Mouse (Mus musculus) neural tube, embryonic 13.5 days (tissue): ENCODE measurements at regions not wholly inside any gene's neighbourhood (a gene's known extent, or its start where the extent isn't known, plus 50 kb on each side); places are given as distances from the start of the nearest gene placed in this dataset.

Experiments
- ATAC-seq: fragments of 200-750 bp; cut with Nextera tagmentation; 2 replicates; pipeline ENCODE4 v1.8.0; 2017; ENCODE audit warnings: low read depth, mild to moderate bottlenecking, moderate TSS enrichment, moderate library complexity
- H3K27ac ChIP-seq: fragments of 300-500 bp; sonication (generic); replicated peaks from 2 replicates; pipeline ENCODE4 v1.5.1; 2015; ENCODE audit warnings: moderate library complexity, mild to moderate bottlenecking, inconsistent platforms
- H3K27me3 ChIP-seq: fragments of 300-500 bp; sonication (generic); 2 replicates; pipeline ENCODE4 v1.6.1; 2015; ENCODE audit warnings: mild to moderate bottlenecking, inconsistent platforms
- H3K36me3 ChIP-seq: fragments of 300-500 bp; sonication (generic); 2 replicates; pipeline ENCODE4 v1.6.1; 2015; ENCODE audit warnings: mild to moderate bottlenecking, inconsistent platforms
- H3K4me1 ChIP-seq: fragments of 300-500 bp; sonication (generic); replicated peaks from 2 replicates; pipeline ENCODE4 v1.6.1; 2015; ENCODE audit warnings: inconsistent platforms
- H3K4me2 ChIP-seq: fragments of 300-500 bp; sonication (generic); 2 replicates; pipeline ENCODE4 v1.6.1; 2015; ENCODE audit warnings: inconsistent platforms, mild to moderate bottlenecking, moderate library complexity
- H3K4me3 ChIP-seq: fragments of 300-500 bp; sonication (generic); 2 replicates; pipeline ENCODE4 v1.5.1; 2015; ENCODE audit warnings: mild to moderate bottlenecking, inconsistent platforms
- H3K9ac ChIP-seq: fragments of 300-500 bp; sonication (generic); 2 replicates; pipeline ENCODE4 v1.6.1; 2015; ENCODE audit warnings: moderate library complexity, mild to moderate bottlenecking, inconsistent platforms
- H3K9me3 ChIP-seq: fragments of 300-500 bp; sonication (generic); 2 replicates; pipeline ENCODE4 v1.6.1; 2016; ENCODE audit warnings: inconsistent platforms
- WGBS: fragments of 180-500 bp; shearing (Covaris S2); methylation state at CpG from one replicate; pipeline ENCODE4 v1.1.7; 2015; 5-methylcytosine and 5-hydroxymethylcytosine counted together

DNA sequence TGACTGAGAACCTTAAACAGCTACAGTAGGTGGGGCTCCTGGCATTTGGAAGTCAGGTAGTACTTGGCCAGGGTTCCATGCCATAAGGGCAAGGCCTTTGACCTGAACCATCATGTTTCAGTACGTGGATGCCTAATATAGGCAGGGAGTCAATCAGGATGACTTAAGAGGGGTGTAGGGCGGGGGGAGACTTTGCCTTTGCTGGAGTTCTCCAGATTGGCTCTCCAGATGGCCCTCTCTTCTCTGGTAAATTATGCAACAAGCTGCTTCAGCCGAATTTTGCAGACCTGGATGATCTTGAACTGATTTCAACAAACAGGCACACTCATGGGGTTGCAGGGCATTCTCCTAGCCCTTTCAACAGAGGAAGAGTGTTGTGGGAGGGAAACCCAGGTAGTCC is 633.7 kb downstream of the Inhba start:
- Histone ChIP-seq H3K27ac (no peak overlapping the region), H3K4me2 (no peak overlapping the region), H3K9me3 (no peaks in the 10 kb centered on the region), H3K4me3 (no peak overlapping the region), H3K27me3 (no peaks in the 10 kb centered on the region), H3K36me3 (no peaks in the 10 kb centered on the region), H3K4me1 (peaks cover 6% of the 10 kb centered on the region; the same call in 1 of the 2 replicates), H3K9ac (no peak overlapping the region)
- 72% methylated on average over 3 of the region's 3 CpGs for WGBS
- no peak for ATAC-seq

DNA sequence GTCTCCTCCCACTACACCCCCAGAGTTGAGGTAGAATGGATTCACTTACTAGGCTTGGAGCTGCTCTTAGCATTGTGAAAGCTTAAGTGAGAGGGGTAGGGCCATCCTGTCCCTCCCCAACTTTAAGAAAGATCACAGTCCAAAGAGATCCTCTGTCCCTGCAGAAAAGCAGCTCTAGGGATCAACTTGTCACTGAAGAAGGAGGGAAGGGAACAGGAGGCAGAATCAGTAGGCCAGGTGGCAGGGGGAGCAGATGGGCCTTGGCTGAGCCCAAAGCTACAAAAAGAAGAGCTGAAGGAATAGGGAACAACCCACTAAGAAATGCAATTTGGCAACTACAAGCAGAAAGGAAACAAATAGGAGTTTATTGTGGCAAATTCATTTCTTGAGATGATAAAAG is 634.4 kb downstream of the Inhba start:
- no peaks in the 10 kb centered on the region for H3K9me3 ChIP-seq
- H3K9ac ChIP-seq, result no peak overlapping the region
- H3K27ac ChIP-seq, result no peak overlapping the region
- no peaks in the 10 kb centered on the region for H3K27me3 ChIP-seq
- H3K4me2 ChIP-seq, result no peak overlapping the region
- peaks cover 6% of the 10 kb centered on the region; the same call in 1 of the 2 replicates for H3K4me1 ChIP-seq
- no peaks in the 10 kb centered on the region for H3K36me3 ChIP-seq
- ATAC-seq, result no peak
- H3K4me3 ChIP-seq, result no peak overlapping the region

DNA sequence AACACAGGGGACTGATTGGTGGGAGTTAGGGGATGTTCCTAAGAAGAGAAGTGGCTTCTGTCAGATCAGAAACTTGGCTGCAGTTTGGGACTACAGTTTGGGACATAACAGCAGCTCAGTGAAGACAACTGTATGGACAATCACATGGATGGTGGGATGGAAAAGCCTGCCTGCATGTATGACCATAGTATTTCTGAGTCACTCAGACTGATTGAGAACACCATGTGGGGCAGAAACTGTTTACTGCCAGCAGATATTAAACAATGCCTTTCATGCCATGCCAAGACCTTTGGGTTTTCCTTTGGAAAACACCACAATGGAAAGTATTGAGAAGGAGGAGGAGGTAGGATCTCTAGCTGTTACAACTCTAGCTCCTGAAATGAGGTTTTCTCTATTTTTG is 635.0 kb downstream of the Inhba start:
- Histone ChIP-seq H3K27me3 (no peaks in the 10 kb centered on the region), H3K4me3 (no peak overlapping the region), H3K9ac (no peak overlapping the region), H3K4me1 (peaks cover 6% of the 10 kb centered on the region; the same call in 1 of the 2 replicates), H3K4me2 (no peak overlapping the region), H3K36me3 (no peaks in the 10 kb centered on the region), H3K27ac (no peak overlapping the region), H3K9me3 (no peaks in the 10 kb centered on the region)
- ATAC-seq, result no peak

DNA sequence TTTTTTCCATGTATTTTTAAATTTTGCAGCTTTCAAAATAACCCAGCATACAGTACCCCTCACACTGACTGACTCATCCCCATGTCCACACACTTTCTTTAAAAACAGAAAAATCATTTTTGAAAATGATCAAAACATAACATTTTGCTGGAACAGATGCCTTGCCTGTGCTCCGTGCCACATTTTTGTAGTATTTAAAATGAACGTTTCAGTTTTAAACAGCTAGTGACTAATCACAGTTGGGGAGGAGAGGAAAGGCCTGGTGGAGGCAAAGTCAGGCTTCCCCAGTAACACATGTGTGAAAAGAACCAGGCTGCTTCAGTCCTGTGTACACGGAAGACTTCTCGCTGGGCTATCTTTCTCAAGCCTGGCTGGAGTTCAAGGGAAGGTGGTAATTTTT is 644.5 kb downstream of the Inhba start:
- H3K27me3 ChIP-seq, result no peaks in the 10 kb centered on the region
- no peaks in the 10 kb centered on the region for H3K36me3 ChIP-seq
- H3K9me3 ChIP-seq, result no peaks in the 10 kb centered on the region
- no peak overlapping the region for H3K4me2 ChIP-seq
- H3K4me3 ChIP-seq, result no peak overlapping the region
- H3K27ac ChIP-seq, result no peak overlapping the region
- H3K4me1 ChIP-seq, result no peaks in the 10 kb centered on the region
- no peak overlapping the region for H3K9ac ChIP-seq
- ATAC-seq, result no peak
- 87% methylated on average over 4 of the region's 4 CpGs for WGBS

DNA sequence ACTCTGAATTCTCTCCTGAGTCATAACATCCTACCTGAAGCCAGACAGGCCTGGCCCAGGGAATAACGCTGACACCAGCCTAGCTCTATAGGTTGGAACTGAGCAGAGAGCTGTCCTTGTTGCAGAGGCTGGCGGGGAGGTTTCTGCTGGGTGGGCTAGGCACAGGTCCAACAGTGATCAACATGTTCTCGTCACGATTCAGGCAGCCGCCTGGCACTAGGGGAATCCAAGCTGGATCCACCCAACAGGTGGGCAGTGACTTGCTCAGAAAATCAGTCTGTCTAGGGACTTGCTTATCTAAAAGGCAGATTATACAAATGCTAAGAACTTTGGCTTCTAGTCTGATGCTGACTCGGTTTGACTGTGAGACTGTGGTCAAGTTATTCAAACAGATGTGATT is 648.2 kb downstream of the Inhba start:
- 80% methylated on average over 6 of the region's 6 CpGs for WGBS
- Histone ChIP-seq H3K4me2 (no peak overlapping the region), H3K9ac (no peak overlapping the region), H3K27ac (no peak overlapping the region), H3K36me3 (no peaks in the 10 kb centered on the region), H3K4me3 (no peak overlapping the region), H3K4me1 (no peaks in the 10 kb centered on the region), H3K9me3 (no peaks in the 10 kb centered on the region), H3K27me3 (no peaks in the 10 kb centered on the region)
- no peak for ATAC-seq

DNA sequence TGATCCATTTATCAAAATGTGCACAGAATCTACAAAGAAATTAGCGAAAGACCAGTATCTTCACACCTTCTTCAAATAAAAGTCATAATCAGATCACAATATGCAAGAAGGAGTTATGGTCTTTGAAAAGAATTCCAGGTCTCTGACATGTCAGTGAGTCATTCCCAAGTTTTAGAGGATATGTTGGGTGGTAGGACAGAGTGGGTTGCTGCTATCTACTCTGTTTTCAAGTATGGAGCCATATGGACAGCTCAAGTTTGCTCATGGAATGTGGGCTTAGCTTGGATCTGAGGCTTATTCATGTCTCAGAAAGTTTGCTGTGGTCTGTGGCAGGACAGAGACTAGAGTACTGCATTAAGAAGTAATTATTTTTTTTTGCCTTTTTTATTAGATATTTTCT is 657.0 kb downstream of the Inhba start:
- WGBS, result 98% methylated on average over 1 of the region's 1 CpGs
- Histone ChIP-seq H3K9ac (no peak overlapping the region), H3K4me2 (no peak overlapping the region), H3K4me3 (no peak overlapping the region), H3K27ac (no peak overlapping the region), H3K4me1 (no peaks in the 10 kb centered on the region), H3K36me3 (no peaks in the 10 kb centered on the region), H3K27me3 (no peaks in the 10 kb centered on the region), H3K9me3 (no peaks in the 10 kb centered on the region)
- no peak for ATAC-seq

DNA sequence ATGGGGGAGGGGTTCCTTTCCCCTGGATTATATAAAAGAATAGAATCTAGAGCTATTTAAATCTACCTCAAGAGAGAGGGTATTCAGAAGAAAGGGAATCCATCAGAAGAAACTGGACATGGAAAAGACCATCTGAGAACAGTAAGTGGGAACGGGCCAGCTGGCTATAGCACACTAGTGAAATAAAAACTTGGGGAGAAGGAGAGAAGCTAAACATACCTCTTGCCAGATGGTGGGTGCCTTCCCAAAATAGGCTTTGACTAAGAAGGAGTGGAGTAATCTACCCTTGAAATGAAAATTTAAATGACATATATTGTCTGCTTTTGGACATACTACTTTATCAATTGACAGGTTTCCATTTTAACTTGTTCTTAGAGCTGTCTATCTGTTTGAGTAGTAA is 657.6 kb downstream of the Inhba start:
- no peak overlapping the region for H3K9ac ChIP-seq
- no peaks in the 10 kb centered on the region for H3K27me3 ChIP-seq
- no peaks in the 10 kb centered on the region for H3K9me3 ChIP-seq
- no peak overlapping the region for H3K27ac ChIP-seq
- H3K4me1 ChIP-seq, result no peaks in the 10 kb centered on the region
- ATAC-seq, result no peak
- no peak overlapping the region for H3K4me2 ChIP-seq
- 92% methylated on average over 1 of the region's 1 CpGs for WGBS
- no peak overlapping the region for H3K4me3 ChIP-seq
- no peaks in the 10 kb centered on the region for H3K36me3 ChIP-seq

DNA sequence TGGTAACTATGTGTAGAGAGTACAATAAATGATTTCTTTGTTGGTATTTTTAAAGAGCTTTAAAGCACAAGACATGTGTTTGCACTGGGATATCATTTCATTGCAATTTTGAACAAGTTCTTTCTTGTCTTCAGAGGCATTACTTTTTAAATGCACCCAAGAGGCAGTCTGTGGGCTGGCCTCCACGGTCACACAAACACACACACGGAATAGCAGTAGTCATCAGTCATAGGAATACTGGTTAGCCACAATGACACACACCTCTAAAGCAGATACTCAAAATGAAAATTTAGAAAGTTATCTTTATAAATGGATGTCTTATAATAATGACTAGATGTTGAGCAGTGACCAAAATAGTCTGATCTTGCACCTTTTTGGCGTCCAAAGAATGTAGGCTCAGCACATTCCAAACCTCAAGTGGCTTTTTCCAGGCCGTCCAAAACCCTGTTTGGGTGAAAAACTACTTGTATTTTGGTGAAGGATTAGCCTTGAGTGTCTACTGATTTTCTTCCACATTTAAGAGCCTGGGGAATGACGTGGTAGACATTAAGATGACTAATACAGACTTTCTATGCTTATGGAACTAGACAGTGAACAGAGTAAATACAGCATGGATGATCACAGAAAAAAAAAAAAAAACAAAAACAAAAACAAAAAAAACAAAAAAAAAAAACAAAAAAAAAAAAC is 658.5 kb downstream of the Inhba start:
- Histone ChIP-seq H3K36me3 (no peaks in the 10 kb centered on the region), H3K9me3 (no peaks in the 10 kb centered on the region), H3K4me2 (no peak overlapping the region), H3K4me1 (no peaks in the 10 kb centered on the region), H3K27ac (no peak overlapping the region), H3K9ac (no peak overlapping the region), H3K4me3 (no peak overlapping the region), H3K27me3 (no peaks in the 10 kb centered on the region)
- no peak for ATAC-seq
- WGBS, result 81% methylated on average over 5 of the region's 5 CpGs

DNA sequence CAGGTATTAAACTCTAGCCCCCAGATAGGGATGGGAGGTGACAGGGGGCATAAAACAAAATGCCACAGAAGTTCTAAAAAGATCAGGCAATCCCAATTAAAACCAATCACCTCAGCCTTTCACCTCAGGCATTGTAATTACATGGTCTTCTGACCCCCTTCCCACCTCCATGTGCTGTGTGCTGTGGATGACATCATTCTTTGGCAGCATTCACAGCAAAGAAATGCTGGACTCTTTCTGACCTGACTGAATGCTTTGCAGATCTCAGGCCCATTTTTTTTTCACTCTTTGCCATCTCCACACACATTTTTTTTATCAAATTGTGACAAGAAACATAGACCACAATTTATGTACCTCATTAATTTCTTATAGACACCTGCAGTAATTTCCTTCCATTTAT is 659.1 kb downstream of the Inhba start:
- H3K4me2 ChIP-seq, result no peak overlapping the region
- H3K4me1 ChIP-seq, result no peaks in the 10 kb centered on the region
- H3K27me3 ChIP-seq, result no peaks in the 10 kb centered on the region
- no peak overlapping the region for H3K9ac ChIP-seq
- no peak overlapping the region for H3K4me3 ChIP-seq
- no peaks in the 10 kb centered on the region for H3K9me3 ChIP-seq
- no peaks in the 10 kb centered on the region for H3K36me3 ChIP-seq
- H3K27ac ChIP-seq, result no peak overlapping the region
- ATAC-seq, result no peak

DNA sequence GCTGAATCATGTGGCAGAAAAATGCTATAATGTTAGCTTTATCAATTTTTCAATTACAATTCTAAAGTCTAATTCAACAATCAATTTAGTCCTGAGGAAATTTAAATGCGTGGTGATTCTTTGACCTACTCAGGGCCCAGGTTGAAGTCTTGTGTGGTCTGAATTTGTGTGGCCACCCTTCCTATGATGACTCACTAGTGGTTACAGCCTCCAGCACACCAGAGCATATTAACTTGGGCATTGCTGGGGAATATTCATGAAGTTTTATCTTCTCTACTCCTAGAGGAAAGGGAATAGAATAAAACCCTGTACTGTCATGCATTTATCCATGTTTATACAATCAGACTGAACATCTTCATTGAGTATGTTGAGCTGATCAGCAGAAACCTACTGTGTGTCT is 665.2 kb downstream of the Inhba start:
- Histone ChIP-seq H3K27me3 (no peaks in the 10 kb centered on the region), H3K27ac (no peak overlapping the region), H3K4me2 (no peak overlapping the region), H3K4me1 (no peaks in the 10 kb centered on the region), H3K9me3 (no peaks in the 10 kb centered on the region), H3K9ac (no peak overlapping the region), H3K4me3 (no peak overlapping the region), H3K36me3 (no peaks in the 10 kb centered on the region)
- no peak for ATAC-seq
- WGBS, result 91% methylated on average over 1 of the region's 1 CpGs

DNA sequence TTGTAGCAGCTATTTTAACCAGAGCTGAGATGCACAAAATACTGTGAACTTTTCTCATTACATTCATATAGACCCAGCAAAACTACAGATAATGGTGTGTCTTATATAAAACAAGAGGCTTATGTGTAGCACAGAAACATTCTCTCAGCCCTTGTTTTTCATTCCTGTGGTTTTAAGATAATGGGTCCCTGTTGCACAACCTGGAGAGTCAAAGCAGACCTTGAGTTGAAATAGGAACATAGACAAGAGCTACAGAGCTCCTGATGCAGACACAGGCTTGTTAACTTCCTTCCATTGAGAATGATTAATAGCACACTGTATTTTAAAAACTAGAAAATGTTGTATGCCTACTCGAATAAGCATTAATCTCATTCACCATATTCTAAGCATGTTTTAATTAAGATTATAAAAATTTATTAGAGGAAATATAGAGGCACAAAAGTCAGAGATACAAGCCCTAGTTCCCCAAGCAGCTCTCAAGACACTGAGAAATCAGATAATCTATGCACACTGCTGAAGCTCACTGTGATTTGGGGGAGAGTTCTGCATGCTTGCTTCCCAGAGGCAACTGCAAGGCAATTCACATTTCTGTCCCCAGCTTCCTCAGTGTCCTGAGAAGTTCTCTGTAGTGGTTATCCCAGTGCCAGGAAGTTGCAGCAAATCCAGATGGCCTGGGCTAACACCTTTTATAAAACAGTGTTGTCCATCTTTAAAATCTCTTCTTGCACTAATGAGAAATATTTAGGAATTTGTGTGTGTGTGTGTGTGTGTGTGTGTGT is 666.8 kb downstream of the Inhba start:
- Histone ChIP-seq H3K9ac (no peak overlapping the region), H3K9me3 (no peaks in the 10 kb centered on the region), H3K4me3 (no peak overlapping the region), H3K4me1 (no peaks in the 10 kb centered on the region), H3K4me2 (no peak overlapping the region), H3K27me3 (no peaks in the 10 kb centered on the region), H3K27ac (no peak overlapping the region), H3K36me3 (no peaks in the 10 kb centered on the region)
- 83% methylated on average over 1 of the region's 1 CpGs for WGBS
- ATAC-seq, result no peak

DNA sequence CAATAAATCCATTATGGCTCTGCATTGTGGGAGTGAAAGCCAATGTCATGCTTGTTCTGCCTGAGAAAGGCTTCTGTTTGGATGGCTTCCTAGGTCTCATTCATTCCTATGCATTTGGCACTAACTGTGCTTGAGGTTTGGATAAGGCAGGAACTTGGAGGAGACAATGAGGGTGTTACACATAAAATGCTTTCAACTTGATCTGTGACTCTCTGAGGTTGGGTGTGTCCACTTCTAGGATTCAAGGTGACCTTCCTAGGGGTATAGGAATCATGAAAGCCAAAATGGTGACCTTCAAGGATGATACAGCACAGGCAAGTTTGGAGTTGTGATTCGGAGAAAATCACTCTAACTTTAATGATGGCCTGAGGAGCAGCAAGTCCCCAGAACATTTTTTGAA is 682.5 kb downstream of the Inhba start:
- H3K4me1 ChIP-seq, result no peaks in the 10 kb centered on the region
- H3K9ac ChIP-seq, result no peak overlapping the region
- no peak for ATAC-seq
- H3K27me3 ChIP-seq, result no peaks in the 10 kb centered on the region
- H3K9me3 ChIP-seq, result no peaks in the 10 kb centered on the region
- no peak overlapping the region for H3K4me2 ChIP-seq
- WGBS, result 98% methylated on average over 1 of the region's 1 CpGs
- no peak overlapping the region for H3K27ac ChIP-seq
- H3K36me3 ChIP-seq, result no peaks in the 10 kb centered on the region
- H3K4me3 ChIP-seq, result no peak overlapping the region

DNA sequence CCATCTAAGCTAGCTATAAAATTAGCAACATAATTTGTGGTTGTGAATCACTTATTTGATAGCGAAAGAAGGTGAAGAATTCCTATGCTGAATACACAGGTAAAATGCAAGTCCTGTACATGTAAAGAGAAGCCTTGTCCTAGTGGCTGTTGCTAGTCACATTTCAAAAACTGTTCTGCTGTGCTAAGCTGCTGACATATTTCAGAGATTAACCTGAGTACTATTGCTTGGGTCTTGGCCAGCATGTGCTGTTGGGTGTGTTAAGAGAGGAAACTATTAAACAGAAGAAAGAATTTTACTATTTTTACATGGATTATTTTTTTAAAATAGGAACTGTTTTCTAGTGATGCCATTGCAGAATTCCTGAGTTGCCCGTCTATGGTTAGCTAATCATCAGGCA is 689.3 kb downstream of the Inhba start:
- WGBS, result 83% methylated on average over 2 of the region's 2 CpGs
- Histone ChIP-seq H3K9me3 (no peaks in the 10 kb centered on the region), H3K27ac (no peak overlapping the region), H3K36me3 (no peaks in the 10 kb centered on the region), H3K9ac (no peak overlapping the region), H3K4me2 (no peak overlapping the region), H3K27me3 (no peaks in the 10 kb centered on the region), H3K4me3 (no peak overlapping the region), H3K4me1 (peaks cover 8% of the 10 kb centered on the region; the same call in 1 of the 2 replicates)
- no peak for ATAC-seq
